Mouse (Mus musculus) E14TG2a.4 (cell line): ENCODE data around the gene Bloc1s6.

Experiments used
- CTCF ChIP-seq: conservative IDR thresholded peaks from 2 replicates; pipeline ENCODE4 v1.5.1; 2014; ENCODE audit warnings: low read length
- NANOG ChIP-seq: IDR thresholded peaks from 2 replicates; pipeline ENCODE4 v1.6.1; 2014; ENCODE audit warnings: borderline replicate concordance, low read length, mixed read lengths
- POU5F1 ChIP-seq: IDR thresholded peaks from 2 replicates; pipeline ENCODE4 v1.6.1; 2014; ENCODE audit warnings: low read length, borderline replicate concordance

DNA sequence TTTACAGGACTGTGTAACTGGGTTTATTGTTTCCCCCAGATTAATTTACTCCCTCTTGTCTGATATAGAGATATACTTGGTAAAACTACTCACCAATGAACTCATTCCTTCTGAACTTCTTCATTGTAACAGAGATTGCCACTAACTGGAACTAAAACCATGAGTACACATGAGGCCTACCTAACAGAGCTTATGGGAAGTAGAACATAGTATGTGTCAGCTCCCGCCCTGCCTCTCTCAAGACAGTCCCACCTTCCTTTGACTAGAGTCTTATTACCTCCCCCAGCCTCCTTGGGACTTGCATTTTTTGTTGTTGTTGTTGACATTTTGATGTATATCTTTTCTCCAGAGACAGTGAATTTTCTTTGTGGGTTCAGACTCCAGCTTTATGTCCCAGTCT is 34.6 kb downstream of the Bloc1s6 start:
- no peak for TF ChIP-seq CTCF
- no peak for TF ChIP-seq POU5F1
- no peak for TF ChIP-seq NANOG
